Mouse (Mus musculus) olfactory bulb, adult 2 months (tissue): ENCODE data around the gene Gm20695.

Source experiments
- CTCF ChIP-seq: fragments of 200-500 bp; IDR thresholded peaks from 2 replicates; pipeline ENCODE4 v1.5.1; 2012; ENCODE audit warnings: low read depth, mild to moderate bottlenecking, low read length, moderate library complexity; ENCODE audit not compliant: insufficient read depth
- POLR2A ChIP-seq: fragments of 200-500 bp; IDR thresholded peaks from 2 replicates; pipeline ENCODE4 v1.6.1; 2012; ENCODE audit warnings: mild to moderate bottlenecking, low read depth, low read length, moderate library complexity; ENCODE audit not compliant: insufficient read depth

GRCm38 (mm10) chr16:3964990-3965389 lies 80.5 kb downstream of the Gm20695 start:
- TF ChIP-seq CTCF = no peak
- no peak for TF ChIP-seq POLR2A
